Mouse (Mus musculus) hindbrain, embryonic 14.5 days (tissue): ENCODE data around the gene Thoc5. TPM values are rescaled to one million over a fixed set of nuclear protein-coding genes. Genes with fewer than 3 reads are reported as not detected.
A peak's percentile ranks its signal among the peaks of the same experiment; 100 is the strongest.

Experiments
- ATAC-seq: fragments of 200-750 bp; cut with Nextera tagmentation; 2 replicates; pipeline ENCODE4 v1.8.0; 2017; ENCODE audit warnings: moderate number of reproducible peaks, mild to moderate bottlenecking, moderate TSS enrichment, moderate library complexity; ENCODE audit not compliant: low FRiP score
- DNase-seq: peaks from one replicate; pipeline ENCODE4 v3.0.0-alpha.2; 2015; ENCODE audit warnings: low spot score
- H3K27ac ChIP-seq: fragments of 300-500 bp; sonication (generic); 2 replicates; pipeline ENCODE4 v1.5.1; 2014; ENCODE audit warnings: mild to moderate bottlenecking, moderate library complexity
- H3K27me3 ChIP-seq: fragments of 300-500 bp; sonication (generic); 2 replicates; pipeline ENCODE4 v1.6.1; 2014; ENCODE audit warnings: mild to moderate bottlenecking, low read length, mixed read lengths; ENCODE audit not compliant: control insufficient read depth, insufficient read depth
- H3K36me3 ChIP-seq: fragments of 300-500 bp; sonication (generic); replicated peaks from 2 replicates; pipeline ENCODE4 v1.6.1; 2014; ENCODE audit not compliant: control insufficient read depth, insufficient read depth
- H3K4me1 ChIP-seq: fragments of 300-500 bp; sonication (generic); replicated peaks from 2 replicates; pipeline ENCODE4 v1.6.1; 2014; ENCODE audit warnings: antibody characterized with exemption, low read length, mixed read lengths; ENCODE audit not compliant: control insufficient read depth, insufficient read depth
- H3K4me2 ChIP-seq: fragments of 300-500 bp; sonication (generic); replicated peaks from 2 replicates; pipeline ENCODE4 v1.6.1; 2014; ENCODE audit warnings: mild to moderate bottlenecking, moderate library complexity
- H3K4me3 ChIP-seq: fragments of 300-500 bp; sonication (generic); replicated peaks from 2 replicates; pipeline ENCODE4 v1.5.1; 2014; ENCODE audit warnings: mild to moderate bottlenecking, low read length
- H3K9ac ChIP-seq: fragments of 300-500 bp; sonication (generic); 2 replicates; pipeline ENCODE4 v1.6.1; 2014
- H3K9me3 ChIP-seq: fragments of 300-500 bp; sonication (generic); 2 replicates; pipeline ENCODE4 v1.6.1; 2016; ENCODE audit warnings: low read length; ENCODE audit not compliant: control insufficient read depth
- WGBS: fragments of 180-500 bp; shearing (Covaris S2); extraction: QIAGEN DNeasy Blood & Tissue Kit; methylation state at CpG from one replicate; pipeline ENCODE4 v1.1.7; 2014; 5-methylcytosine and 5-hydroxymethylcytosine counted together
- polyA plus RNA-seq: library from polyadenylated mRNA; unstranded; fragments of >200 nt; fragmentation: Nextera tagmentation; extraction: Ambion mirVana; gene quantifications from 2 replicates; pipeline ENCODE4 v1.2.1, GENCODE M21; 2014

Gene Thoc5
- polyA plus RNA-seq, 1 experiment from 2014 or later: 53.3 TPM

- 55% methylated on average over 11 of the region's 11 CpGs for WGBS
- no peak overlapping the region for H3K4me3 ChIP-seq
- no peaks in the 10 kb centered on the region for H3K36me3 ChIP-seq
- H3K9ac ChIP-seq: no peak overlapping the region
- no peak overlapping the region for H3K27ac ChIP-seq
- no peak for DNase-seq
- no peak overlapping the region for H3K4me2 ChIP-seq
- no peaks in the 10 kb centered on the region for H3K27me3 ChIP-seq
- no peaks in the 10 kb centered on the region for H3K4me1 ChIP-seq
- H3K9me3 ChIP-seq: no peaks in the 10 kb centered on the region
- no peak for ATAC-seq
These were observed 33.1 kb upstream of the Thoc5 start for GRCm38 (mm10) chr11:4861816-4862604.

DNA sequence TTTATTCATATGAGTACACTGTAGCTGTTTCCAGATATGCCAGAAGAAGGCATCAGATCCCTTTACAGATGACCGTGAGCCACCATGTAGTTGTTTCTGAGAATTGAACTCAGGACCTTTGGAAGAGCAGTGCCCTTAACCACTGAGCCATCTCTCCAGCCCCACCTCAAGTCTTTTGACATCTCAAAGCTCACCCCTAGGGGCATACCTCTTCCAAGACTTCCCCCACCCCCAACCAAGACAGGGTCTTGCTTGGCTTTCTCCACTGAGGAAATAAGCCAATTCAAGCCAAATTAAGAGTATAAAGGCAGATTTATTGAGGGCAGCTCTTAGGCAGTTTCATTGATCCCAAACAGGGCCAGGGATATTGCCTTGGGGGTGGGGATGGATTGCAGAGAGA is 32.4 kb upstream of the Thoc5 start:
- DNase-seq (no peak), ATAC-seq (no peak)
- Histone ChIP-seq H3K36me3 (no peaks in the 10 kb centered on the region), H3K4me1 (no peaks in the 10 kb centered on the region), H3K4me3 (no peak overlapping the region), H3K4me2 (no peak overlapping the region), H3K27me3 (no peaks in the 10 kb centered on the region), H3K9ac (no peak overlapping the region), H3K9me3 (no peaks in the 10 kb centered on the region), H3K27ac (no peak overlapping the region)
- 100% methylated on average over 1 of the region's 1 CpGs for WGBS

DNA sequence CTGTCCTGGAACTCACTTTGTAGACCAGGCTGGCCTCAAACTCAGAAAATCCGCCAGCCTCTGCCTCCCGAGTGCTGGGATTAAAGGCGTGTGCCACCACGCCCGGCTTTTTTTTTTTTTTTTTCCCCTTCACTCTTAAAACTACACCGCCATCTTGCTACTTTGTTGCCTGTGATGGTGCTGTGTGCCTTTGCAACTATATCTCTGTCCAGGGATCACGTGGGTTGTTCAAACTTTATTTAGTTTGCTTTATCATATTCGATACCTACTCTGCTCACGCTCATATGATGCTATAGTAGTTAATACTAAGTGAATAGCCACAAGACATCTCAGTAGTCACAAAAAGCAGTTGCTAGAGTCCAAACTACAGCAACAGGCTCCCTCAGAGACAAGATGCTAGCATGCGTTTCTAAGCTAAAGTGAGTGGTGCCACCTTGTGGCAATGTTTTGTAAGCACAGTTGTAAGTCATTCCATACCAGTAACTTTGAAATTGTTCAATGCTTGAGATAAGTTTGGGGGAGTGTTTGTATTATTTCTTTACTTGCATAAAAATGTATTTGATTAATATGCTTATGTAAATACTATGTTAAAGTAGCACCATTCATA is 29.4 kb upstream of the Thoc5 start:
- Histone ChIP-seq H3K27ac (no peak overlapping the region), H3K36me3 (no peaks in the 10 kb centered on the region), H3K4me3 (no peak overlapping the region), H3K27me3 (no peaks in the 10 kb centered on the region), H3K4me2 (no peak overlapping the region), H3K9ac (no peak overlapping the region), H3K9me3 (no peaks in the 10 kb centered on the region), H3K4me1 (no peaks in the 10 kb centered on the region)
- no peak for ATAC-seq
- 39% methylated on average over 10 of the region's 10 CpGs for WGBS
- DNase-seq: peak; percentile 89

GRCm38 (mm10) chr11:4873755-4874475 is 21.2 kb upstream of the Thoc5 start, which contains the start of gene Nipsnap1:
TSS of gene Nipsnap1 (plus strand) at chr11:4873951.
- Histone ChIP-seq H3K9ac (peak within 1 kb of the TSS; percentile 71), H3K27me3 (no peaks in the 10 kb centered on the region), H3K27ac (peak within 1 kb of the TSS; percentile 63), H3K4me2 (peak within 1 kb of the TSS; percentile 67), H3K4me1 (peaks cover 9% of the 10 kb centered on the region), H3K36me3 (no peaks in the 10 kb centered on the region; the same call in 1 of the 2 replicates), H3K4me3 (peak within 1 kb of the TSS; percentile 52), H3K9me3 (no peaks in the 10 kb centered on the region)
- ATAC-seq (peak; percentile 92), DNase-seq (peak; percentile 84)
- under 1% methylated on average over 30 of the region's 30 CpGs for WGBS

GRCm38 (mm10) chr11:4874551-4874950 is 20.6 kb upstream of the Thoc5 start:
- no peaks in the 10 kb centered on the region for H3K27me3 ChIP-seq
- DNase-seq (no peak), ATAC-seq (peak; percentile 57)
- WGBS: 7% methylated on average over 10 of the region's 10 CpGs
- peak overlapping the region; percentile 52 for H3K4me3 ChIP-seq
- peaks cover 9% of the 10 kb centered on the region for H3K4me1 ChIP-seq
- H3K9ac ChIP-seq: peak overlapping the region; percentile 71
- no peaks in the 10 kb centered on the region for H3K9me3 ChIP-seq
- H3K36me3 ChIP-seq: no peaks in the 10 kb centered on the region; the same call in 1 of the 2 replicates
- H3K27ac ChIP-seq: peak overlapping the region; percentile 63; the same call in 1 of the 2 replicates
- H3K4me2 ChIP-seq: peak overlapping the region; percentile 67

GRCm38 (mm10) chr11:4881087-4881486 is 14.0 kb upstream of the Thoc5 start:
- WGBS: 83% methylated on average over 4 of the region's 4 CpGs
- H3K27ac ChIP-seq: no peak overlapping the region
- H3K4me1 ChIP-seq: no peaks in the 10 kb centered on the region
- no peak overlapping the region for H3K4me3 ChIP-seq
- no peak for DNase-seq
- H3K36me3 ChIP-seq: peaks cover 36% of the 10 kb centered on the region
- no peak overlapping the region for H3K9ac ChIP-seq
- H3K27me3 ChIP-seq: no peaks in the 10 kb centered on the region
- no peaks in the 10 kb centered on the region for H3K9me3 ChIP-seq
- no peak for ATAC-seq
- H3K4me2 ChIP-seq: no peak overlapping the region

DNA sequence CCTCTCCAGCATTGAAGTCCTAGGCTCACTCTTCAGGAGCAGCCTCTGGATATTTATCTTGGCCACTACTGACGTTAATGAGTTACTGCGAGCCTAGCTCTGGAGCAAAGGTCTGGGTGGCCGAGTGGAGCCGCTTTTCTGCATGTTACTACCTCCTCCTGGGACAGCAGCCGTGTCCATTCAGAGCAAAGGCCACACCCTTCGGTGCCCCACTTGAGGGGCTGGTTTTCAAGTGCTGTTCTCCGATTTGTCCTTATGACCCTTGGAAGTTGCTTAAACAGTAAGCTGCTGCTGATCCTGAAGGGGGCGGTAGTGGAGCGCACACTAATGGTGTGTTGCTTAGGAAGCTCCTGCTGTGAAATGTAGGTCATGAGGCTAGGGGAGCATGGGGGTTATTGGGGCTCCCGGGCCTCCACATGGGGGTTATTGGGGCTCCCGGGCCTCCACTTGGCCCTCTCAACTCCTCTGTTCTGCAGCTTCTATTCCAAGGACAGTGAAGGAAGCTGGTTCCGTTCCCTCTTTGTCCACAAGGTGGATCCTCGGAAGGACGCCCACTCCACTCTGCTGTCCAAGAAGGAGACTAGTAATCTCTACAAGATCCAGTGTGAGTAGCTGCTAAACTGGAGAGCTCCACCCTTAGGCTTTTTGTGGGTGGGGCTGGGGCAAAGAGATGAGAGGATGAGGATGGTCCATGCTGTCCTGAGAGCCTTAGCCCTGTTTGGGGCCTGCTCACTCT is 12.1 kb upstream of the Thoc5 start:
- 43% methylated on average over 14 of the region's 14 CpGs for WGBS
- no peak for ATAC-seq
- no peak for DNase-seq

DNA sequence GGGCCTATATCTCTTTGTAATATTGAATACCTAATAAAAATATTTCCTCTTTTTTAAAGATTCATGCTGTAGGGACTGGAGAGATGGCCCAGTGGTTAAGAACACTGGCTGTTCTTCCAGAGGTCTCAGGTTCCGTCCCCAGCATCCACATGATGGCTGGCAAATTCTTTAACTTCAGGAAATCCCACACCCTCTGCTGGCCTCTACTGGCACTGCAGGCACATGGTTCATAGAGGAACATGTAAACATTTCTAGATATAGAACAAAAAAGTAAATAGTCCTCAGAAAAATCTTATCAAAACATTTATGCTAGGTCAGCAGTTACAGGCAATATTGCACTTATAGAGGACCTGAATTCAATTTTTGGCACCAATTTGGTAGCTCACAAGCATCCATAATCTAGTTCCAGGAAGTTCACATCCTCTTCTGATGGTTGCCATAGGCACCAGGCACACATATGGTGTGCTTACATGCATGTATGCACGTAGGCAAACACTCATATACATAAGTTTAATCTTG is 9.7 kb upstream of the Thoc5 start:
- H3K4me2 ChIP-seq: no peak overlapping the region
- no peaks in the 10 kb centered on the region for H3K9me3 ChIP-seq
- H3K4me1 ChIP-seq: no peaks in the 10 kb centered on the region
- ATAC-seq (no peak), DNase-seq (peak; percentile 55)
- H3K27me3 ChIP-seq: no peaks in the 10 kb centered on the region
- peaks cover 72% of the 10 kb centered on the region for H3K36me3 ChIP-seq
- no peak overlapping the region for H3K4me3 ChIP-seq
- no peak overlapping the region for H3K9ac ChIP-seq
- WGBS: 65% methylated on average over 2 of the region's 2 CpGs
- H3K27ac ChIP-seq: no peak overlapping the region

More for the DNA sequence above, 12.1 kb upstream of the Thoc5 start:
- no peaks in the 10 kb centered on the region for H3K4me1 ChIP-seq
- H3K36me3 ChIP-seq: peaks cover 48% of the 10 kb centered on the region
- H3K9ac ChIP-seq: no peak overlapping the region
- no peaks in the 10 kb centered on the region for H3K27me3 ChIP-seq
- no peak overlapping the region for H3K4me2 ChIP-seq
- H3K27ac ChIP-seq: no peak overlapping the region
- H3K9me3 ChIP-seq: no peaks in the 10 kb centered on the region
- no peak overlapping the region for H3K4me3 ChIP-seq
